Mouse (Mus musculus): ENCODE measurements around the gene Vamp9. TPM values are rescaled to one million over a fixed set of nuclear protein-coding genes. Genes with fewer than 3 reads are reported as not detected.

The Vamp9 gene
- polyA plus RNA-seq, 3 experiments from 2014 or later: not detected

DNA sequence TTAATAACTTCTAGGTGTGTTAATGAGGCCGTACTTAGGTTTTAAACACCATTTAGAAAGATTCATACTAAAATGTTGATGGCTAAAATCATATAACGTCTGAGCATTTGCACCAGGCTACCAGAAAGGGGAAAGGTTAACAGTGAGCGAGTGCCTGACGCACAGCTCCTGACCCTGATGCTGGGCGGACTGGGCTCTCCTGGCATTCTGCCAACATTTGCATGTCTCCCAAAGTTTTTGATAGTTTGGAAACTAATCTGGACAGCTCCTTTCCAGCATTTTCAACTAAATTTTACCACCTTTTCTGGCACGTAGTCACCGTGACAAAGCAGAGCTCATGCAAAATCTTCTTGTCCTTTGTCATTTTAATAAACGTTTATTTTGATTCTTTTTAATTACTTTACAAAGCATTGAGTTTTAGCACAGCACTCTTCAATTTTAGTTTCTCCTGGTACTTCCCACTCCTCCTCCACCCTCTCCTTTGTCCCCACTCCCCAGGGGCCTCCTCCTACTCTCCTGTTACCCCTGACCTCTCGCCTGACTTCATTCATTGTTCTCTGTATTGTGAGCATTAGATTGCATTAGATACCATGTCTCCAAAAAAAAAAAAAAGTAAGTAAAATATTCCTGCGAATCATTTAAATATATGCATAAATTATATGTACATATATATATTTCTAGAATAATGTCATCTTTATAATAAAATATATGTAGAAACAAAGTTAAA is 35.9 kb downstream of the Vamp9 start:
- no peak for ATAC-seq

DNA sequence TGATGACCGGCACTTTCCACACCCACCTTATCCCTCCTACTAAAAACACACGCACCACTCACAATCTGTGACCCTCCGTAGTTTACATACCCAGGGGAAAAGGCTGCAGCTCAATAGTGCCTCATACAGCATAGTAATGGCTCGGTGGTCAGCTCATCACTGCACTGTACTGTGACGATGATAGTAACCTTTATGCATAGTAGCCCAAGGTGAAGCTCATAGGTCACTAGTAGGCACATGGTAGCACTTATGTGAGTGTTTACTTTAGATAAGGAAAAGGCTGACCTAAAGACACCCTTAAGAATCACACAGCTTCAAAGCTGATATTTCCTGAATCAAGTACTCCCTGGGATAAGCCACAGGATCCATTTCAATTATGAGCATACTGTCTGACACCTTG is 46.5 kb downstream of the Vamp9 start:
- no peak for ATAC-seq

DNA sequence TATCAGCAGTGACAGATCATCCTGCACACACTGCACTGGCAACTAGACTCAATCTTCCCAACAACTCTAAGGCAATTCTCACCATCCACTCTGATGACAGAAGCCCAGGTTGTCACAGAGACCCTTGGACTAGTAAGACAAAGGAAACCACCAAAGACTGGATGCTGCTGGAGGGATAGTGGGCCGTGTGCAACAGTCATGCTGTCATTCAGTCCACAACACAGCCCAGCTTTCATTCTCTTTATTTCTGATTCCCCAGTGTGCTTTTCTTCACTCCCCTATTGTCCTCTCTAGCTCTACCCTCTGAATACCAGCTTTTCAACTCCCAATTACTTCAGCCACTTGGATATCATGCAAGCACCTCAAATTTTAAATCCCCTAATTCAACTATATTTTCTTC is 47.8 kb downstream of the Vamp9 start:
- ATAC-seq: no peak

GRCm38 (mm10) chr5:99958666-99959065 is 52.6 kb downstream of the Vamp9 start:
- no peak for ATAC-seq

- ATAC-seq: no peak
Observed at GRCm38 (mm10) chr5:99959236-99959936, 53.3 kb downstream of the Vamp9 start.

GRCm38 (mm10) chr5:99959960-99960359 is 53.9 kb downstream of the Vamp9 start:
- ATAC-seq: no peak

GRCm38 (mm10) chr5:99973941-99974340 is 67.9 kb downstream of the Vamp9 start:
- ATAC-seq: no peak

DNA sequence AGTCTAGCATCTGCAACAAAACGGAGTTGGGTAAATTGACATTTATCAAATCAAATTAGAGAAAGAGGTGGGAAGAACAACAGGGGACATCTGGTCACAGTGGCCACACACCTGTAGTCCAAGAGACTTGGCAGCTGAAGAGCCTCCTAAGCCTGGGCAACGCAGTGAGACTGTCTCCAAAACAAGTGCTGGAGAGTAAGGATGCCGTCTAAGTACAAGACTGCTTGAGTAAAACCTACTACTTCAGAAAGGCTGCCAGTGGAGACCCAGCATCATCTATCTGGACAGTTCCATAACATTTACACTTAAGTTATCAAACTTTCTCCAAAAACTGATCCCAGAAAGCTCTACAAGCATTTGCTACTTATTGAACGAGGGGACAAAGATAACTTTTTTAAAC is 69.0 kb downstream of the Vamp9 start:
- ATAC-seq: no peak

GRCm38 (mm10) chr5:99975776-99976175 is 69.7 kb downstream of the Vamp9 start:
- no peak for ATAC-seq

DNA sequence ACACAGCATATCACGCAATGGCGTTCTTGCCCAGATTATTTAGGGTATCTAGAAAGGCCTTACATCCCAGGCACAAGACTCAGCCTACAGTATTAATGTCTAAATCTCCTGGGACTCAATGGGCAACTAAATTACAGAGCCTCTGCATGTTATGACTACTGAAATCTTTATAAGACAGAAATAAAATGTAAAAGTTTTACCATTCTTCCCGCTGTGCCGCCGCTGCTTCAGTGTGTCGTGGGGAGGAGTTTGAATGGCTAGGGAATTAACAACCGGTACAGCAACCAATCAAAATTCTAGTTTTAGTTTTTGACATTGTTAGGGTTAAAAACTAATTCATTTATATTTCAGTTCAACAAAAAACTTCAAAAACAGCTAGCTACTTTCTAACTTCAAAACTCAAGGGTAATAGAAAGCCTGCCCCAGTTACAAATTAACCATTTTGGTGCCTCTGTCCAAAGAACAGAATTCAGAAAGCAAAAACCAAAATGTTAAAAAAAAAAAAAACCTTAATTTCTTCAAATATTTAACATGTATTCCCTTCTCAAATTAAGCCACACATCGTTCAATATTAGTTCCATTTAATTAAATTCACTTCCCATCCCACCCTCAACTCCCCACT is 70.4 kb downstream of the Vamp9 start:
- ATAC-seq: no peak

GRCm38 (mm10) chr5:99977516-99978301 is 71.7 kb downstream of the Vamp9 start:
- ATAC-seq: peak; percentile 15

GRCm38 (mm10) chr5:99978699-99979442 is 72.8 kb downstream of the Vamp9 start, which contains the start of the genes Hnrnpd and 4930524J08Rik:
Gene Hnrnpd, minus strand, starts transcription at chr5:99978938.
Gene 4930524J08Rik, plus strand, starts transcription at chr5:99979061.
- ATAC-seq: peak; percentile 85

DNA sequence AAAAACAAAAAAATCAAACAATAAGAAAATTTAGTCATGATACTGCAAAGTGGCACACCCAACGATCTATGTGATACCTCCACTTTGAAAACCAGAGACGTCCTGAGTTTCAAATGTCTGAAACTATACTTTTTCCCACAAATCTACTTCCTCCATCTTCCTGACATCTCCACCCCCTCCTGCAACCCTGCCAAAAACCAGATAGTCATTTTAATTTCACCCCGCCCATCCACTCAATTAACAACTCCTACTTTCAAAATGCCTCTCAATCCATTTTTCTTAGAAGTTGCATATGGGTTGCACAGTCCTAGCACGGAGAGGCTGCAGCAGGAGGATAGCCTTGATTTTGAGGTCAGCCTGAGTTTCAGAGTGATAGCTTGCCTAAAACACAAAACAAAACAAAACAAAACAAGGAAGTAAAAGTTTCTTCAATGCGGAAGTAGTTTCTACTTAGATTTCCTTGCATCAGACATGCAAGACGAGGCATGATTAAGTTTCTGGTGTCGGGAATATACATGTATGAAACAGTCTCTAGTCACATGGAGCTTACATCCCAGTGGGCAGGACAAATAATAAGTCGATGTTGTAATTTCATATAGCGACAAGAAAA is 77.5 kb downstream of the Vamp9 start:
- ATAC-seq: no peak

- no peak for ATAC-seq
Observed at GRCm38 (mm10) chr5:99994166-99994565, 88.1 kb downstream of the Vamp9 start.

DNA sequence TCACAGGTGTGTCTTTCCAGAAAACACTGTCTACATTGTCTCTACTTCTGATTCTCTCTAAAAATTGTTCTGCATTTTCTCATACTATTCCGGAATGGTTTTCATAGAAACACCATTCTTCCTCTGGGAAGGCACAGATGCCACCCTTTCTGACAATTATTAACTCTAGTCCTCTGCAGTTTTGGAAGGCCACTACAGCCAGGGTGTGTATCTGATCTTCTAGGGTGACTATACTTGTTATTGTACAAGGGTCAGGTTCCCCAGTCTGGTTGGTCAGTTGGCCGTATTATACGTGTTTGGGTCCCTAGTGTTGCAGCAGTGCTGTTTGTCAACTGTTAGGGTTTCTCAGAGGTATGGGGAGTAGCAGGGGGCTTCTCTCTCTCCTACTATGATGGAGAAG is 88.6 kb downstream of the Vamp9 start:
- ATAC-seq: no peak

GRCm38 (mm10) chr5:100000048-100000447 is 94.0 kb downstream of the Vamp9 start:
- ATAC-seq: no peak

- ATAC-seq: no peak
Observed at GRCm38 (mm10) chr5:100000500-100000899, 94.4 kb downstream of the Vamp9 start.
